Mouse (Mus musculus): ENCODE results near the gene Ddx46.

DNA sequence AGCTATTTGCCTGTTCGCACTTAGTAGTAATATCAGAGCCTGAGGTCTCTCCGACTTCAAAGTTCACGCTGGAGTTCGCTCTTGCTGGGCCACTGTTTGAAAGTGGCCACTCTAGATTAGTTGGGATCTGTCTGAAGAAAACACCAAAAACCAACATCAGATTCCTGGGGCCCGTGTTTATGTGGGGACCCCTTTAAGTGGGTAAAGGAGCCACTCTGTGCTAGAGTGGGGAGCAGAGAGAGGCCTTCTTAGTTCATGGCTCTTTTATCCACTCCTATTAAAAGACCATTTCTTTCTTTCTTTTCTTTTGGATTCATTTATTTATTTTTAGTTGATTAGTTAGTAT lies 80.3 kb downstream of the Ddx46 start:
- TF ChIP-seq CTCF (IDR thresholded peaks at IDR 0.05; ENCODE audit: low read depth) = no peak
- TF ChIP-seq EP300 (IDR thresholded peaks at IDR 0.05; ENCODE audit: low read depth) = no peak

All from liver, postnatal 0 days (tissue).